Mouse (Mus musculus) midbrain, embryonic 11.5 days (tissue): ENCODE data around the gene Zfp658. TPM values are rescaled to one million over a fixed set of nuclear protein-coding genes. Genes with fewer than 3 reads are reported as not detected.
A peak's percentile ranks its signal among the peaks of the same experiment; 100 is the strongest.

ENCODE experiments used
- ATAC-seq: fragments of 200-750 bp; cut with Nextera tagmentation; 2 replicates; pipeline ENCODE4 v1.8.0; 2017; ENCODE audit warnings: moderate TSS enrichment, moderate library complexity; ENCODE audit not compliant: low FRiP score
- DNase-seq: peaks from one replicate; pipeline ENCODE4 v3.0.0; 2015; ENCODE audit warnings: low spot score; ENCODE audit errors: missing footprints
- H3K27ac ChIP-seq: fragments of 300-500 bp; sonication (generic); 2 replicates; pipeline ENCODE4 v1.5.1; 2014; ENCODE audit warnings: low read depth, low read length
- H3K27me3 ChIP-seq: fragments of 300-500 bp; sonication (generic); 2 replicates; pipeline ENCODE4 v1.6.1; 2014; ENCODE audit warnings: mild to moderate bottlenecking, low read length, moderate library complexity, mixed read lengths; ENCODE audit not compliant: control insufficient read depth, insufficient read depth
- H3K36me3 ChIP-seq: fragments of 300-500 bp; sonication (generic); 2 replicates; pipeline ENCODE4 v1.6.1; 2014; ENCODE audit warnings: mild to moderate bottlenecking, low read length, moderate library complexity, mixed read lengths; ENCODE audit not compliant: control insufficient read depth, insufficient read depth
- H3K4me1 ChIP-seq: fragments of 300-500 bp; sonication (generic); 2 replicates; pipeline ENCODE4 v1.6.1; 2014; ENCODE audit warnings: low read length; ENCODE audit not compliant: control insufficient read depth, insufficient read depth
- H3K4me2 ChIP-seq: fragments of 300-500 bp; sonication (generic); 2 replicates; pipeline ENCODE4 v1.6.1; 2014; ENCODE audit warnings: mild to moderate bottlenecking, moderate library complexity
- H3K4me3 ChIP-seq: fragments of 300-500 bp; sonication (generic); 2 replicates; pipeline ENCODE4 v1.5.1; 2014; ENCODE audit warnings: low read depth, low read length
- H3K9ac ChIP-seq: fragments of 300-500 bp; sonication (generic); 2 replicates; pipeline ENCODE4 v1.6.1; 2014; ENCODE audit warnings: low read length
- H3K9me3 ChIP-seq: fragments of 300-500 bp; sonication (generic); 2 replicates; pipeline ENCODE4 v1.6.1; 2016; ENCODE audit warnings: low read length; ENCODE audit not compliant: control insufficient read depth
- WGBS: fragments of 180-500 bp; shearing (Covaris S2); extraction: QIAGEN DNeasy Blood & Tissue Kit; methylation state at CpG from one replicate; pipeline ENCODE4 v1.1.7; 2014; 5-methylcytosine and 5-hydroxymethylcytosine counted together
- polyA plus RNA-seq: library from polyadenylated mRNA; unstranded; fragments of >200 nt; fragmentation: Nextera tagmentation; extraction: Ambion mirVana; gene quantifications from 2 replicates; pipeline ENCODE4 v1.2.1, GENCODE M21; 2014

Gene Zfp658
- polyA plus RNA-seq, 1 experiment from 2014 or later = 6.7 TPM

DNA sequence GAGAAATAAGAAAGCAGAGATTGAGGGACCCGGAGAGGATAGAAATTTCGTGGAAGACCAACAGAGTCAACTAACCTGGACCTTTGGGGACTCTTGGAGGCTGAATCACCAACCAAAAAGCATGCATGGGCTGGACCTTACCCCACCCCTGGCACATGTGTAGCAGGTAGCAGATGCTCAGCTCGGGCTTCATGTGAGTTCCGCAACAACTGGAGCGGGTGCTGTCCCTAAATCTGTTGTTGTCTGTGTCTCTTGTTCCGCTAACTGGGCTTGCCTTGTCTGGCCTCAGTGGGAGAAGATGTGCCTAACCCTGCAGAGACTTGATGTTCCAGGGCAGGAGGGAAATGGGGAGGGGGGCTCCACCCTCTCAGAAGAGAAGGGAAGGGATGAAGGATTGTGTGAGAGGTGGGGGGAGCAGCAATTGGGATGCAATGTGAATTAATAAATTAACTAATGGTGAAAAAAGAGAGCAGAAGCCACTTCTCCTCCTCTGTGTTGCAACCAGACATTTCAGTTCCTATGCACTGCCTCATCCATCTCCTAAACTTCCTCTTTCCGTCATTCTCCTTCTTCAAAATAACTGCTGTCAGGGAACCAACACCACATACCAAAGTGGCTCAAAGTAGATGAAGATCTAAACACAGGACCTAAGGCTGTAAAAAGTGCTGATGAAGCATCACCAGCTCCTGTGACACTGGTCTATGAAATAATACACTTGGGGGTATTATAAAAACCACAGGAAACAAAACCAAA, 17.7 kb upstream of the Zfp658 start, which contains the start of gene Cd33:
Gene Cd33, minus strand, starts transcription at position 204 of the 753 bp plus-strand sequence.
- H3K4me2 ChIP-seq = no peak within 1 kb of the TSS
- ATAC-seq (no peak), DNase-seq (no peak)
- WGBS = 89% methylated on average over 7 of the region's 7 CpGs
- no peak within 1 kb of the TSS for H3K4me3 ChIP-seq
- no peaks in the 10 kb centered on the region for H3K27me3 ChIP-seq
- H3K4me1 ChIP-seq = no peaks in the 10 kb centered on the region
- no peaks in the 10 kb centered on the region for H3K9me3 ChIP-seq
- no peaks in the 10 kb centered on the region for H3K36me3 ChIP-seq
- no peak within 1 kb of the TSS for H3K9ac ChIP-seq
- no peak within 1 kb of the TSS for H3K27ac ChIP-seq

DNA sequence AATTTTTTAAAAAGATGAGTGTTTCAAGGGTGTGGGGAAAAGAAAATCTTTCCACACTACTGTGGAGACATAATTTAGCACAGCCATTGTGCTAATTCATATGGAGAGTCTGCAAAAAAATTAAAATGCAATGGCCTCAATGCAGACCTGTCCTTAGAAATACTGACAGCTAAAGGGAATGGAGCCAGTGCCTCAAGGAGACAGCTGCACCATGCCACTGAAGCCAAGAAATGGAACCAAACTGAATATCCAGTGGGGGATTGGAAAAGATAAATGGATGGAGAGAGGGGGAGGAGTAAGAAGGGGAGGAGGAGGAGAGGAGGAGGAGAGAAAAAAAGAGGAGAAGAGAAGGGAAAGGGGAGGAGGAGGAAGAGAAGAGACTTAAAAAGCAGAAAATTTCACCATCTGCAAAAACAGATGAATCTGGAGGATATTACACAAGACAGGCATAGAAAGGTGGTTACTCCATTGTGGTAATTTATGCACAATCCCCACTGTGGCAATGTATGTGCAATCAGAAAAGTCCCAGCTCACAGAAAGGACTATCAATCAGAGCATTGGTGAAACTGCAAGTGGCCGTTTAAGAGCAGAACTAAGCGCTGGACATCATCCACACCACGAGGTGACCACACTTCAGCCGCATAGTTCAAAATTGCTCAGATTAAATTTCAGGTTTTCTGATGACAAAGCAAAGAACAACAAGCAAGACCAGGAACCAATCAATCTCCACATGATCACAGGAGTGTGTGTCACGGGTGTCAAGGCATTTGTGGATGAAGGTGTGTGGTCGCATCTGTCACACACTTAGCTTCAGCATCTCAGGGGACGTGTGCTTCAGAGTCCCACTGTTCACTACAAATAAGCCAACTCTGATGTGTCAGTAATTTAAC, 16.2 kb upstream of the Zfp658 start:
- H3K4me2 ChIP-seq = no peak overlapping the region
- ATAC-seq (no peak), DNase-seq (no peak)
- 79% methylated on average over 7 of the region's 7 CpGs for WGBS
- H3K9ac ChIP-seq = no peak overlapping the region
- no peaks in the 10 kb centered on the region for H3K4me1 ChIP-seq
- no peaks in the 10 kb centered on the region for H3K27me3 ChIP-seq
- no peak overlapping the region for H3K4me3 ChIP-seq
- no peaks in the 10 kb centered on the region for H3K9me3 ChIP-seq
- no peak overlapping the region for H3K27ac ChIP-seq
- no peaks in the 10 kb centered on the region for H3K36me3 ChIP-seq

DNA sequence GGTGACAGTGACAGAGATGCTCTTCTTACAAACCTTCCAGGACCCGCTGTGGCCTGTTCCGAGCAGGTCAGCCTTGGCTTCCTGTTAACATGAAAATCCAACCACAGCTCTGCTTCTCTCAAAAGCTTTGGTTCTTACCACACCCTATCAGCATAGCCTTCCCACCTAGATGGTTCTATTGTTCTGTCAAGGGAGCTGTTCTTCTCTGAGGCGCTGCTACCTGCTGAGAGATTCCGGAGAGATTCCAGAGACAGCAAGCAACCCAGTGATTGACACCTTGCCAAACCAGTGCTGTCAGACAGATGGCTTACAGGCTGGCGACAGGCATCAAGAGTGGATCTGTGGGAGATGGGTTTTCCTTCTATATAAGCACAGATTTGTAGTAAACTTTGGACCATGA, 14.4 kb upstream of the Zfp658 start:
- Histone ChIP-seq H3K27ac (no peak overlapping the region), H3K27me3 (no peaks in the 10 kb centered on the region), H3K4me2 (no peak overlapping the region), H3K9me3 (no peaks in the 10 kb centered on the region), H3K4me1 (no peaks in the 10 kb centered on the region), H3K4me3 (no peak overlapping the region), H3K9ac (no peak overlapping the region), H3K36me3 (no peaks in the 10 kb centered on the region)
- DNase-seq = no peak
- 39% methylated on average over 5 of the region's 5 CpGs for WGBS
- ATAC-seq = no peak

DNA sequence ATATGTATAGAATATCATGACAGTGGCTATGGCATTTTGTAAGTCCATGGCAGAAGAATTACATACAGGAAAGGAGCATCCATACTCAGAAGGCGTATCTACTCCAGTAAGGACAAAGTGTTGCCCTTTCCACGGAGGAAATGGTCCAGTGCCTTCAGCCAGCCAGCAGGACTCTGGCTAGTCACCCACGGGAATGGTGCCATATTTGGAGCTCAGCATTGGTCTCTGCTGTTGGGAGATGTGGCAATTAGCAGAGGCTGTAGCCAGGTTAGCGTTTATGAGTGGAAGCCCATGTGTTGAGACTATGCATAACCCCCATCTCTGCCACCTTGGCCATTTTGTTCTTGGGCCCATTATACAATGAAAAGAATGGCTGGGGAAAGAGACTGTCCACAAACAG, 13.8 kb upstream of the Zfp658 start:
- 85% methylated on average over 4 of the region's 4 CpGs for WGBS
- H3K4me1 ChIP-seq = no peaks in the 10 kb centered on the region

DNA sequence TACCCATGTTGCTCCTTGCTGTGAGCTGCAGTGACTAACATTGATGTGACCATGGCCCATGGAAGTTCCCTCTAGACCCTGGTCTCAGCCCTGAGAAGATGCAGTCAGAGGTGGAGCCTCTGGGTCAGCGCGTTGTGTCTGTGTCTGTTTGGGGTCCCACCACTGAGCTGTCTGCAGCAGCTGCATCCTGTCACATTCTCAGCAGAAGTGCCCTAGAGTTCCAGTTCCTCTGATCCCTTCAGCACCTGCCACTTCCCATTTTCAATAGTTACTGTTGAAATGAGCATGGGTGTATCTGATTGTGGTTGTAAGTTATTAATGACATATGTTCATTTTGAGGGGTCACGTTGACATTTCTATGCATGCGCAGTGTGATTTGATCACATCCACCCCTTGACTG, 8.9 kb upstream of the Zfp658 start:
- H3K27me3 ChIP-seq = no peaks in the 10 kb centered on the region
- H3K4me1 ChIP-seq = no peaks in the 10 kb centered on the region
- H3K27ac ChIP-seq = no peak overlapping the region
- ATAC-seq (no peak), DNase-seq (no peak)
- H3K9me3 ChIP-seq = no peaks in the 10 kb centered on the region
- no peaks in the 10 kb centered on the region for H3K36me3 ChIP-seq
- WGBS = 76% methylated on average over 4 of the region's 4 CpGs
- no peak overlapping the region for H3K4me3 ChIP-seq
- no peak overlapping the region for H3K4me2 ChIP-seq
- no peak overlapping the region for H3K9ac ChIP-seq

More for the DNA sequence above, 13.8 kb upstream of the Zfp658 start:
- H3K9ac ChIP-seq = no peak overlapping the region
- H3K27me3 ChIP-seq = no peaks in the 10 kb centered on the region
- H3K36me3 ChIP-seq = no peaks in the 10 kb centered on the region
- no peak overlapping the region for H3K27ac ChIP-seq
- DNase-seq = no peak
- H3K4me2 ChIP-seq = no peak overlapping the region
- ATAC-seq = no peak
- no peaks in the 10 kb centered on the region for H3K9me3 ChIP-seq
- H3K4me3 ChIP-seq = no peak overlapping the region

DNA sequence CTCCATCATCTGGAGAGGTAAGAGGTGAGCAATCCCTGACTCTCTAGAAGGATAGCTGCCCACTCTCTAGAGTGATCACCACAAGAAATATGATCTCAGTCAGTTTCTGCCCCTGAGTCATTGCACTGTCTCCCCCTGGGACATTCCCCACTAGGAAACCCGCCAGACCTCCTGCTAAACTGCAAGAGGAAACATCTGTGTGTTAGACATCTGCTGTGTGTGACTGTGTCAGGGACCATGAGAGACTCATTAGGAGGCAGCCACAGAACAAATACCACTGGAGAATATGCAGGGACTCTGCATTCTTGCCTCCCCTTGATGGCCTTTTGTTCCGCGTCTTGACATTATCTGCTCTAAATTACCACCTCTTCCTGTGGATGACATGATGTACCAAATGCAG, 7.5 kb upstream of the Zfp658 start:
- WGBS = 68% methylated on average over 3 of the region's 3 CpGs
- DNase-seq = no peak

DNA sequence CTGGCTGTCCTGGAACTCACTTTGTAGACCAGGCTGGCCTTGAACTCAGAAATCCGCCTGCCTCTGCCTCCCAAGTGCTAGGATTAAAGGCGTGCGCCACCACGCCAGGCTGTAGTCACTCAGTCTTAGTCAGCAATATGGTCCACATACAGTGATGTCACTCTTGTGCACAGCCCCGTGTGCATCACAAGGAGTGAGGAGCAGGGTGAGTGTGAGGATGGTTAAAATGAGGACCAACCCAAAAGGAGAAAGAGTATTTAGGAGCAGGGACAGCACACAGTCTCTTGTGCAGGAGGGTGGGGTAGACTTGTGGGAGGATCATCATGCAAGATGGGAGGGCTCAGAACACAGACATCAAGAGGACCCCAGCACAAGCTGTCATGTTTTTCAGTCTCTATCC, 6.7 kb upstream of the Zfp658 start:
- Histone ChIP-seq H3K27me3 (no peaks in the 10 kb centered on the region), H3K9me3 (no peaks in the 10 kb centered on the region), H3K36me3 (no peaks in the 10 kb centered on the region), H3K9ac (no peak overlapping the region), H3K4me2 (no peak overlapping the region), H3K27ac (no peak overlapping the region), H3K4me3 (no peak overlapping the region), H3K4me1 (no peaks in the 10 kb centered on the region)
- DNase-seq (no peak), ATAC-seq (no peak)
- WGBS = 87% methylated on average over 5 of the region's 5 CpGs

More for the DNA sequence above, 7.5 kb upstream of the Zfp658 start:
- no peaks in the 10 kb centered on the region for H3K36me3 ChIP-seq
- no peaks in the 10 kb centered on the region for H3K27me3 ChIP-seq
- no peak overlapping the region for H3K4me2 ChIP-seq
- ATAC-seq = no peak
- no peaks in the 10 kb centered on the region for H3K9me3 ChIP-seq
- no peak overlapping the region for H3K9ac ChIP-seq
- no peaks in the 10 kb centered on the region for H3K4me1 ChIP-seq
- H3K4me3 ChIP-seq = no peak overlapping the region
- no peak overlapping the region for H3K27ac ChIP-seq

DNA sequence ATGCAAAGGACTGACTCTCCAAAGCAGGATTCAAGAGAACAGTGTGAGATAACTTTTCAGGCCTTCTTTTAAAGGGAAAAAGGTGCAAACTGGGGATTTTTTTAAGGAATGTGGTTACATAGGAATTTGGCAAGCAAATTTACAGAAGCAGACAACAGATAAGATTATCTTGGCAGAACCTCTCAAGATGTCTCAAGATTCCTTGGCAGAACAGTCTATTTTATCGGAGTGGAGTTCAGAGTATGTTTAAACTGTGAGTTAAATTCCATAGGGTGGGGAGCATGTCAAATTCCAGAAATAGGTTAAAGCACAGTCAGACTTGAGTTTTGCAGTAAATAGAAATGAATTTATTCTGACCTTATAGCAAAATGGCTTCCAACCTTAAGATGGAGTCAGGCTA, 5.2 kb upstream of the Zfp658 start:
- WGBS = 95% methylated on average over 1 of the region's 1 CpGs
- H3K9me3 ChIP-seq = no peaks in the 10 kb centered on the region
- DNase-seq = no peak

DNA sequence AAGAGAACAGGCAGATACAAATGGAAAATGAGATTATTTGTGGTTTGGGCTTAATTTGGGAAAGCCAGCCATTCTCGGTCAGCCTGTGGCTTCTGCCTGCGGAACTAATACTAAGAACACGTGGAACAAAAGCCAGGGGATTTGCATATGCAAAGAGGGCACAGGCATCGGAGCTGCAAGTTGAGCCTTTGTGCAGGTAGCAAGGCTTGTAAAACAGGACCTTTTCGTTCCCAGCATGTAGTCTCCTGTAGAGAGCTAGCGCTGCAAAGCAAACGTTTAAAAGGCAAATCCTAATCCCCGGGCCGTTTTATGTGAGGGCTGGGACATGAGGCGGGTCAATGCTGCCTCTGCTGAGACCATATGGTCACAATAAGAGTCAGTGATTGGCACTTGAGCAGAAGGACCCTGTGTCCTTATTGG, 605 bp downstream of the Zfp658 start:
- peak; percentile 52 for ATAC-seq
- Histone ChIP-seq H3K36me3 (peaks cover 3% of the 10 kb centered on the region; the same call in 1 of the 2 replicates), H3K4me2 (peak overlapping the region; percentile 65), H3K27me3 (no peaks in the 10 kb centered on the region), H3K9me3 (no peaks in the 10 kb centered on the region), H3K27ac (peak overlapping the region; percentile 87), H3K4me1 (peaks cover 9% of the 10 kb centered on the region), H3K4me3 (peak overlapping the region; percentile 60), H3K9ac (peak overlapping the region; percentile 76)
- 1% methylated on average over 10 of the region's 10 CpGs for WGBS
- no peak for DNase-seq

More for the DNA sequence above, 5.2 kb upstream of the Zfp658 start:
- Histone ChIP-seq H3K4me2 (no peak overlapping the region), H3K4me3 (no peak overlapping the region), H3K9ac (no peak overlapping the region), H3K36me3 (no peaks in the 10 kb centered on the region), H3K27ac (no peak overlapping the region), H3K4me1 (no peaks in the 10 kb centered on the region), H3K27me3 (no peaks in the 10 kb centered on the region)
- ATAC-seq = no peak
